Mouse (Mus musculus): Measurements from ENCODE around the gene St5. TPM values are rescaled to one million over a fixed set of nuclear protein-coding genes. Genes with fewer than 3 reads are reported as not detected.
A peak's percentile ranks its signal among the peaks of the same experiment; 100 is the strongest.

St5 gene
- polyA plus RNA-seq, 1 experiment from 2014 or later = 25.3 TPM

DNA sequence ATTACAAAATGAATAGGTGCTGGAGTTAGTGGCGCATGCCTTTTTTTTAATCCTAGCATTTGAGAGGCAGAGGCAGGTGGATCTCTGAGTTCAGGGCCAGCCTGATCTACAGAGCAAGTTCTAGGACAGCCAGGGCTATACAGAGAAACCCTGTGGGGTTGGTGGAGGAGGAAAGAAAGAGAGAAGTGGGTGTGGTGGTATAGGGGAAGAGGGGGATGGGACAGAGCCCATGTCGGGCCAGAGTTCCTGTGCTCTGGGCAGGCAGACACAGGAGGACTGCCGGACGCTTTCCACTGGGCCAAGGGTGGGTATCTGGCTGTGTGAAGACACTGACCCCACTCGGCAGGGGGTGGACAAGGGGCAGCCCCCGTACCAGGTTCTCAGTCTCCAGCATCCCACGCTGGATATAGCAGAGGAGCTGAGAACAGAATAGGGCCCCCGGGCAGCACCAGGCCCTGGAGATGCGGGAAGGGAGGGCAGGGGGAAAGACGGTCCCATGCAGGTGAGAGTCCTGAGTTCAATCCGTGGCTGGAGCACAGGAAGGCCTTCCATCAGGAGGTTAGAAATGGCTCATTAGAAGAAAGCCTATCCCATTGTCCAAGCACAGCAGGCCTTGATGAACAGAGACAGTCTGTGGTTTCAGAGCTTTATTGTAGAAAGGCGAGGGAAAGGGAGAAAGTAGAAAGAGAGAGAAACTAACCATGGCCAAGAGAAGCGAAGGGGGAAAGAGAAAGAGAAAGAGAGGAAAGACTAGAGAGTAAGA is 8.6 kb downstream of the St5 start:
- 70% methylated on average over 13 of the region's 13 CpGs for WGBS (ENCODE audit: insufficient replicate concordance)
- no peak overlapping the region for H3K4me2 ChIP-seq
- H3K36me3 ChIP-seq = no peaks in the 10 kb centered on the region
- H3K27ac ChIP-seq = no peak overlapping the region
- H3K9ac ChIP-seq = no peak overlapping the region
- no peak for ATAC-seq
- H3K4me1 ChIP-seq = peaks cover 13% of the 10 kb centered on the region
- no peaks in the 10 kb centered on the region for H3K9me3 ChIP-seq (replicated peaks)
- no peaks in the 10 kb centered on the region for H3K27me3 ChIP-seq (replicated peaks)
- H3K4me3 ChIP-seq = no peak overlapping the region

DNA sequence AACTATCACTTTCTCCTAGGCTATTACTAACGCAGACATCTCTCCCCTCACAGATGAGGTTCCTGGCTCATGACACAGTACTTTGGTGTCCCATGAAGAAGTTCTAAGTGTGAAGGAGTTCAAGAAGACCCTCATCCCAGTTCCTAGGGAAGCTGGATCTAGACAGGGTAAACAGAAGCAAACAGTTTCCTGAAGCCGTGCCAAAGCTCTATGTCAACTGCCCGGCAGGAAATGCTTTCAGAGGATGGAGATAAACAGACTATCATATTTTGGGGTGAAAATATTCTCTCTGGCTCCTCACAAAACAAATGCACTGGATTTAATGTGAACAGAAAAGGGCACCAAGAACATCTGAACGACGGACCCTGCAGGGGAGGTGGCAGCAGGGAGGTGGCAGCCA is 12.4 kb downstream of the St5 start:
- WGBS (ENCODE audit: insufficient replicate concordance) = 70% methylated on average over 5 of the region's 5 CpGs
- Histone ChIP-seq H3K36me3 (no peaks in the 10 kb centered on the region), H3K9me3 (replicated peaks) (no peaks in the 10 kb centered on the region), H3K27me3 (replicated peaks) (no peaks in the 10 kb centered on the region), H3K4me1 (peaks cover 24% of the 10 kb centered on the region), H3K4me2 (no peak overlapping the region), H3K27ac (no peak overlapping the region), H3K4me3 (no peak overlapping the region), H3K9ac (no peak overlapping the region)
- no peak for ATAC-seq

DNA sequence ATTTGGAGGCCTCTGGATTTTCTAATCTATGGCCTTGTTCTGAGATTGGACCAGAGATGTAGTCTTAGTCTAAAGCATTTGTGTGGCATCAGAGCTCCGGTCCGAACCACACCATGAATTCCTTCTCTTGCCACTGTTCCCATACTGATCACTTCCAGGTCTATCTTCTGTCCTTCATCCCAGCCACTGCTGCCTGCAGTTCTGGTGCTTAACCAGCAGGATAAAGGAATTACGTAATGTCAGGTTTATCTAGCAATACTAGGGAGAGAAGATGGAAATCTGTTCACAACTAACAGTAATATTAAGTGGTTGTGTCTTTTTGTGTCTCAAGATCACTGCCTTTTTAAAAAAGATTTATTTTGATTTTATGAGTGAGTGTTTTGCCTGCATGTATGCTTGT is 13.3 kb downstream of the St5 start:
- H3K4me2 ChIP-seq = no peak overlapping the region
- no peaks in the 10 kb centered on the region for H3K36me3 ChIP-seq
- no peaks in the 10 kb centered on the region for H3K9me3 ChIP-seq (replicated peaks)
- no peak overlapping the region for H3K9ac ChIP-seq
- no peak for ATAC-seq
- no peak overlapping the region for H3K4me3 ChIP-seq
- H3K27ac ChIP-seq = no peak overlapping the region
- H3K4me1 ChIP-seq = peaks cover 21% of the 10 kb centered on the region
- WGBS (ENCODE audit: insufficient replicate concordance) = 77% methylated on average over 3 of the region's 3 CpGs
- no peaks in the 10 kb centered on the region for H3K27me3 ChIP-seq (replicated peaks)

DNA sequence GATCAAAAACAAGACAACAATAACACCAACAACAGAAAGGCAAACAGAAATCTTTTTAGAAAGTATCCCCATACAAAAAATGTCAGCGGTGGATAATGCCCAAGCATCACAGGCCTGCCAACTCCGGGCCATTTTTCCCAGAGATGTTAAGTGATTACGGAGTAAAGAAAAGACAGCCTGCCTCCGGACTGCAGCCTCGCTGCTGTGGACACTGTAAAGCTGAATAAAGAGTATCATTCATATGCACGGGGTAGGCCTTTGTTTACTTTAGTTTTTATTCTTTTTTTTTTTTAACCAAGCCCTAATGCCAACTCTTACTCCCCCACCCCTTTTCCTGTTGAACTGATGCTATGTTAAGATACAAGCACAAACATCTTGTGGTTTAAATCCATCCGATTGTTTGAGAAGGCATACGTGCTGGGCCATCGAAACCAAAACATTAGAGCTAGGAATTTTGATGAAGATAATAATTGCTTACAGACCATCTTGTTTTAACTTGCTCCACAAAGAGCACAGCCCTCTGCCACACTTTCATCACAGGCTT is 16.7 kb downstream of the St5 start:
- Histone ChIP-seq H3K9ac (no peak overlapping the region), H3K4me2 (no peak overlapping the region), H3K27me3 (replicated peaks) (no peaks in the 10 kb centered on the region), H3K36me3 (no peaks in the 10 kb centered on the region), H3K4me3 (no peak overlapping the region), H3K9me3 (replicated peaks) (no peaks in the 10 kb centered on the region), H3K27ac (no peak overlapping the region), H3K4me1 (peaks cover 15% of the 10 kb centered on the region; the same call in 1 of the 2 replicates)
- WGBS (ENCODE audit: insufficient replicate concordance) = 57% methylated on average over 9 of the region's 9 CpGs
- no peak for ATAC-seq

DNA sequence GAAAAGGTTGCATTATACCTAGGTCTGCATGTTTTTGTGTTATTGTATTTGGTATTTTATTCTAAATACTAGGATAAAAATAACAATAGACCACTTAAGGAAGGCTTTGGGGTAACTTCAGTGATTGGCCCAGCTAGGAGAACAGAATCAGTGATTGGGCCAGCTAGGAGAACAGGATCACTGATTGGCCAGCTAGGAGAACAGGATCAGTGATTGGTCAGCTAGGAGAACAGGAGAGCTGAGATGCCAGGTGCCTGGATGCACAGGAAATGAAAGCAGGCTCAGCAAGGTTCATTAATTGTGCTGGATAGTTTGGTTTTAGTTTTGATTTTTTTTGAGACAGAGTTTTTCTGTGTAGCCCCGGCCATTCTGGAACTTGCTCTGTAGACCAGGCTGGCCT is 22.5 kb downstream of the St5 start:
- no peak overlapping the region for H3K4me2 ChIP-seq
- no peaks in the 10 kb centered on the region for H3K36me3 ChIP-seq

DNA sequence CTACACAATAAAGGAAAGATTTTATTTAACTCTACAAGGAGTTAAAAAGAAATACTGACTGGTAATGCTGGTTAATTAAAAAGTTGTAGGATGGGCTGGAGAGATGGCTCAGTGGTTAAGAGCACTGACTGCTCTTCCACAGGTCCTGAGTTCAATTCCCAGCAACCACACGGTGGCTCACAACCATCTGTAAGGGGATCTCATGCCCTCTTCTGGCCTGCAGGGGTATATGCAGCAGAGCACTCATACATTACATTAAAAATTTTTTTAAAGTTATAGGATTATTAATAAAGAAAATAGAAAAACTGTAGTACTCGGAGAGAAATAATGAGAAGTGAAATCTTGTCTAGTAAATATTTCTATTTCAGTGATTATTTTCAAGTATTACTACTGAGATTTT is 23.1 kb downstream of the St5 start:
- Histone ChIP-seq H3K4me3 (no peak overlapping the region), H3K36me3 (no peaks in the 10 kb centered on the region), H3K4me1 (no peaks in the 10 kb centered on the region), H3K4me2 (no peak overlapping the region), H3K27me3 (replicated peaks) (no peaks in the 10 kb centered on the region), H3K9ac (no peak overlapping the region), H3K27ac (no peak overlapping the region), H3K9me3 (replicated peaks) (no peaks in the 10 kb centered on the region)
- ATAC-seq = no peak
- WGBS (ENCODE audit: insufficient replicate concordance) = 64% methylated on average over 2 of the region's 2 CpGs

More for the DNA sequence above, 22.5 kb downstream of the St5 start:
- ATAC-seq = no peak
- H3K27me3 ChIP-seq (replicated peaks) = no peaks in the 10 kb centered on the region
- no peak overlapping the region for H3K4me3 ChIP-seq
- no peak overlapping the region for H3K27ac ChIP-seq
- H3K4me1 ChIP-seq = no peaks in the 10 kb centered on the region
- no peaks in the 10 kb centered on the region for H3K9me3 ChIP-seq (replicated peaks)
- WGBS (ENCODE audit: insufficient replicate concordance) = 89% methylated on average over 1 of the region's 1 CpGs
- H3K9ac ChIP-seq = no peak overlapping the region

DNA sequence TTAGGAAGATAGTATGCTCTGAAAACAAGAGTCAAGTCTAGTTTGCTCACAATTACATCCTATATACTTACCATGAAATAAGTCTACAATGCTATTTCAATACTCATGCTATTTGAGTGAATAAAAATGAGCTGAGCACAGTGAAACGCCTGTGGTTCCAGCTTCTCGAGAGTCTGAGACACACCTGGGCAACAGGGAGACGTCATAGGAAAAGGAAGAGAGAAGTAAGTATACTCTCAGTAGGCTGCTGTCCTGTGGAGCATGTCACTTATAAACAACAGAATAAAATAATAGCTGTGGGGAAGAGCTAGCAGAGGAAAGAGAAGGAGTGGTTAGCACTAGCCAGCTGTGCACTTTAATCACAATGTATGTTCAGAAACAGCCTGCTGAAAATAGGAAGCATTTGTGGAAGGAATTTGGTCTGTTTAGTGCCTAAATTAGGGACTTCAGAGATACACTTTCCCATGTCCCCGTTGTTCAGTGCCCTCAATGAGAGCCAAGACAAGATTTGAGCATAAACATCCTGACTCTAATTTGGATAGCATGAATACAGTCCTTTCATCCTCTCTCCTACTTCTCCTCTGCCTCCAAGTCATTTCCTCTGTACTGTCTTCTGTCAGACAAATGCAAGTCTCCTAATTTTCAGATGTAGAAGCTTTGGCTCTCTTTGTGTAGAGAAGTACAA is 28.3 kb downstream of the St5 start:
- H3K9ac ChIP-seq = no peak overlapping the region
- H3K36me3 ChIP-seq = no peaks in the 10 kb centered on the region
- H3K27me3 ChIP-seq (replicated peaks) = no peaks in the 10 kb centered on the region
- H3K27ac ChIP-seq = no peak overlapping the region; the same call in 1 of the 2 replicates
- ATAC-seq = no peak
- H3K4me1 ChIP-seq = peaks cover 25% of the 10 kb centered on the region
- no peak overlapping the region for H3K4me3 ChIP-seq
- H3K4me2 ChIP-seq = no peak overlapping the region
- no peaks in the 10 kb centered on the region for H3K9me3 ChIP-seq (replicated peaks)
- WGBS (ENCODE audit: insufficient replicate concordance) = 61% methylated on average over 4 of the region's 4 CpGs

DNA sequence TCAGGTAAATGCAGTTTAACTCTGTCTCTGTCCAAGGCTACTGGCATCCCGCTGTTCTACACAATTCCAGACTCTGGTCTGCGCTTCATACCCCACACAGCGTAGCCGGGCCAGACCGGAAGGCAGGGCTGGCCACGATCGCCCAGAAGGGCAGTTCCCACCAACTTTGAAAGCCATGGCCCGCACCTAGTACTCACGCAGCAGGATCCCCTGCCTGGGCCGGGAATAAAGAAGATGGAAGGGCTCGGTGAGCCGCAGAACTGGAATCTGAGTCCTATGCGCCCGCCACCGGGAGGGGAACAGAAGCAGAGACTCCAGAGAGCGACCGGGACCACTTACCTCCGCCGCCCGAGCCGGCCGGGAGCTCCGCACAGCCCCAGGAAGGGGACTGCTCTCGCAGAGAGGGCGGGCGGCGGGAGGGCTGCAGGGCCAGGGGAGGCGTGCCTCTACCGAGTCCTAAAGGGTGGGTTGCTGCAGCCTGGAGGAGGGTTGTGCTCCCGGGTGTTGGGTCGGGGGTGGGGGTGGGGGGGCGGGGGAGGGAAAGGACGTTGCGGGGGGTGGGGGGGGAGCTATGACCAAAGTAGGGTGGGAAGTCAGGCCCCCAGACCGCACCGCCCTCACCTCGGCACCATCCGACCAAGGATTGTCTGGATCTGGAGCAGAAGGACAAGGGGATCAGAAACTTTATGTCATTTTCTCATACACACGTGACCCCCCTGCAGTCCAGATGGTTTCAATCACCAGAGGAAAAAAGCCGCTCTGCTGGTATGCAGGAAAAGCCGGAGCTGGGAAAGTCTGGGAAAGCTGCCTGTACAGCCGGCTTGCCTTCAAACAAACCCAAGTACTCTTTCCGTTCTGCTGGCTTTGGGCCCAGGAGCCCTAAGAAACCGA is 31.6 kb downstream of the St5 start:
- peak overlapping the region; percentile 61 for H3K4me3 ChIP-seq
- whole genome bisulfite sequencing (ENCODE audit: insufficient replicate concordance) = 5% methylated on average over 39 of the region's 44 CpGs
- no peaks in the 10 kb centered on the region for H3K36me3 ChIP-seq
- H3K27ac ChIP-seq = peak overlapping the region; percentile 61
- no peaks in the 10 kb centered on the region for H3K27me3 ChIP-seq (replicated peaks)
- peak overlapping the region; percentile 85 for H3K4me2 ChIP-seq
- peak; percentile 88 for ATAC-seq
- H3K4me1 ChIP-seq = peaks cover 32% of the 10 kb centered on the region
- no peaks in the 10 kb centered on the region for H3K9me3 ChIP-seq (replicated peaks)
- H3K9ac ChIP-seq = peak overlapping the region; percentile 72

DNA sequence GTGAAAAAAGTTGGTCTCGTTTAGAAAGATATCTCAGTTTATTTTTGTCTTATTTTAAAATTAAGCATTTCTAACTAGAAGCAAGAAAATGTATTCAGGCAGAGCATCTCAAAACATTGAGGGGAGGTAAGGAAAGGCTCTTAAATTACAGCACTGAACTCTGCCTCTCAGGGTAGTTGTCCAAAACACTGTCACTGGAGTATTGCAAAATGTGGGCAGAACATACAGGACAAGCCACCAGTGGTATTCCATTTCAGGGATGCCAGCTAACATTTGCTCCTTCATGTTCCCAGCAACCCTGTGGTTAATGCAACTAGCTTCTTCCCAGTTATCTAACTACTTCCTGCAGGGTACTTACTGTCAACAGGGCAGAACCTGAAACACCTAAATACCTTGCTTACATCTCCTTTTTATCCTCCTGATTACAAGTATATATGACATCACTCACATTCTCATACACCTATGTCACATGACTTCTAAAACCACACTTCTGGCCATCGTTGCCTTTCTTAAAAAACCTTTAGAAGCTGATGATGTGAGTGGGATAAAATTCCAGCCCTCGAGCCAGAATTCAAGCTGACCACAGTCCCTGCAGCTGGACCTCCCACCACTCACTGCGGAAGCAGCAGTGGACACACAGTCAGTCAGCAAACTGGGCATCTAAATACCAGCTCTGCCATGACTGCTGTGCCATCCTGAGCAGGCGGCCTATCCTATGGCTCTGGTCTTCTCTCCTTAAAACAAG is 33.8 kb downstream of the St5 start:
- H3K27me3 ChIP-seq (replicated peaks) = no peaks in the 10 kb centered on the region
- no peak overlapping the region for H3K4me2 ChIP-seq
- no peaks in the 10 kb centered on the region for H3K36me3 ChIP-seq
- H3K9me3 ChIP-seq (replicated peaks) = no peaks in the 10 kb centered on the region
- no peak for ATAC-seq
- peaks cover 32% of the 10 kb centered on the region for H3K4me1 ChIP-seq
- no peak overlapping the region for H3K27ac ChIP-seq
- H3K4me3 ChIP-seq = no peak overlapping the region
- 70% methylated on average over 5 of the region's 5 CpGs for WGBS (ENCODE audit: insufficient replicate concordance)
- H3K9ac ChIP-seq = no peak overlapping the region

DNA sequence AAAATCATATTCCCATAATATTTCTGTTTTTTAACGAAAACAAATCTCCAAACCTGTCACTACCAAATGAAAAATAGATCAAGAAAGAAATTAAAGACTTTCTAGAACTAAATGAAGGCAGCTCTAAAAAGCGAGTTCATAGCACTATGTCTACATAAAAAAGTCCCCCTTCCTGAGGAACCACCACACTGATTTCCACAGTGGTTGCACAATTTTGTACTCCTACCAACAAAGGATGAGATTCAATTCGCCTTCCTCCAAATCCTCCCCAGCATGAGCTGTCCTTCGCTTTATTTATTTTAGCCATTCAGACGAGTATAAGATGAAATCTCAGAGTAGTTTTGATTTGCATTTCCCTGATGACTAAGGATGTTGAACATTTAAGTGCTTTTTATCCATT is 36.7 kb downstream of the St5 start:
- Histone ChIP-seq H3K9ac (no peak overlapping the region), H3K9me3 (replicated peaks) (no peaks in the 10 kb centered on the region), H3K36me3 (no peaks in the 10 kb centered on the region), H3K27ac (no peak overlapping the region), H3K4me1 (peaks cover 18% of the 10 kb centered on the region), H3K4me3 (no peak overlapping the region), H3K4me2 (no peak overlapping the region), H3K27me3 (replicated peaks) (no peaks in the 10 kb centered on the region)
- 66% methylated on average over 5 of the region's 5 CpGs for WGBS (ENCODE audit: insufficient replicate concordance)
- no peak for ATAC-seq

DNA sequence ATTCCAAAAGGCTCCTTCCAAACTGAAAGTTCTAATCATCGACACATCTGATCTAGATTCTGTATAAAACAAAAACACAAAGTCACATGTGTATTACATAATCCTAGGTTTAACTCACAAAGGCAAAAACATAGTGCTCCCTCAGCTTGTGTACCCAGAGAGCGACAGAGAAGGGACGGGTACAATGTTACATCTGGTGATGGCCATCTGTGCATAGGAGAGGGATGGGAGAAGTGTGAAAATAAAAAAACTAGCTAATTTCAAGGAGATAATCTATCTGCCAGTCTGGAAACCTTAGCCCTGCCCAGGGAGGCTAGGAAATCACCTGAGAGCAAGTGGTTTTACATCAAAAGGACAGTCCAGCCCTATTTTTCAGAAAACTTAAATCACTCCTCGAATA is 40.8 kb downstream of the St5 start:
- no peak for ATAC-seq

More for the DNA sequence above, 40.8 kb downstream of the St5 start:
- no peak overlapping the region for H3K4me2 ChIP-seq
- H3K27me3 ChIP-seq (replicated peaks) = no peaks in the 10 kb centered on the region
- H3K4me3 ChIP-seq = no peak overlapping the region
- no peak overlapping the region for H3K27ac ChIP-seq
- H3K9me3 ChIP-seq (replicated peaks) = no peaks in the 10 kb centered on the region
- no peak overlapping the region for H3K9ac ChIP-seq
- peaks cover 27% of the 10 kb centered on the region for H3K4me1 ChIP-seq
- no peaks in the 10 kb centered on the region for H3K36me3 ChIP-seq
- 80% methylated on average over 4 of the region's 4 CpGs for WGBS (ENCODE audit: insufficient replicate concordance)
